Mouse (Mus musculus): ENCODE results near the gene Dact2.

DNA sequence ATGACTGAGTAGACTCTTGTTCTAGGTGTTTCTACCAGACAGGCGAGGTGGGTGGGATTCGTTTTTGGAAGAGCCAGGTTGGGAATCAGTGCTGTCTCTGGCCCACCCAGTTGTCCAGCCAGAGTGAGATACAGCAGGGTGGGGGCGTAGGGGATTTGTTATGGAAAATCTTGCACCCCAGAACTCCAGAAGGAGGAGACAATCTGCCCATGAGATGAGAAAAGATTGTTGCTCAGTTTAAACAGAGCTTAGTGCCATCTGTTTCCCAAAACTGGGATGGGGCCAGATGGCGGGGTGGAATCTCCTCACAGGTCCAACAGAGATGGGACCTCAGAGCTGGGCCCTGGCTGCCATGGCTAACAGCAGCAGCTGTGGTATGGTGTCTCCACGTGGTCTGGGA lies 28.4 kb downstream of the Dact2 start:
- TF ChIP-seq CTCF (IDR thresholded peaks at IDR 0.05; ENCODE audit: control insufficient read depth, insufficient read depth, insufficient replicate concordance, low read depth, low read length) (no peak), POLR2A (IDR thresholded peaks at IDR 0.05; ENCODE audit: control insufficient read depth, low read depth, low read length) (no peak)
